Mouse (Mus musculus) cortical plate, adult 2 months (tissue): ENCODE results near the gene Rbbp6.

ENCODE experiments used
- CTCF ChIP-seq: fragments of 200-500 bp; IDR thresholded peaks from 2 replicates; pipeline ENCODE4 v1.5.1; 2011; ENCODE audit warnings: mild to moderate bottlenecking, control low read depth, low read length; ENCODE audit not compliant: insufficient read depth; ENCODE audit errors: extremely low read depth
- POLR2A ChIP-seq: fragments of 200-500 bp; IDR thresholded peaks from 2 replicates; pipeline ENCODE4 v1.6.1; 2011; ENCODE audit warnings: mild to moderate bottlenecking, low read length, control low read depth; ENCODE audit not compliant: insufficient read depth; ENCODE audit errors: extremely low read depth

GRCm38 (mm10) chr7:122999871-123000396 lies 34.4 kb downstream of the Rbbp6 start:
- TF ChIP-seq CTCF (no peak), POLR2A (no peak)
